Mouse (Mus musculus) mouse embryonic stem cell (cell line): Measurements from ENCODE around the gene Sema3g.

Experiments used
- in situ Hi-C, 2 experiments: fragments of 300-500 bp; cut with MboI; formaldehyde crosslinking; loops; 1 replicate in 1 of 2; 3 replicates in 1 of 2; pipeline ENCODE4 v1.14.3; 2019 to 2020; ENCODE audit warnings: low sequenced_read_pairs in 2 of 2, low pct_unique_long_range_greater_than_20kb in 1 of 2, mixed read lengths in 1 of 2; ENCODE audit not compliant: unreplicated experiment in 1 of 2

The Sema3g gene

GRCm38 (mm10) chr14:31215157-31216002, 2.3 kb upstream of the Sema3g start:
- in situ Hi-C loops: no loop called here

- in situ Hi-C loops: no loop called here
These were observed 814 bp upstream of the Sema3g start, which contains the start of gene Nisch for GRCm38 (mm10) chr14:31216846-31217245. Gene Nisch (minus strand): TSS chr14:31216946.

- in situ Hi-C loops: no loop called here
These were observed 9.3 kb downstream of the Sema3g start for GRCm38 (mm10) chr14:31226978-31227377.

- in situ Hi-C loops: no loop called here
These were observed 10.6 kb downstream of the Sema3g start for GRCm38 (mm10) chr14:31228234-31228633.

GRCm38 (mm10) chr14:31230442-31230841, 12.8 kb downstream of the Sema3g start:
- in situ Hi-C loops: no loop called here

GRCm38 (mm10) chr14:31232404-31233069, 14.9 kb downstream of the Sema3g start:
- in situ Hi-C loops: no loop called here

- in situ Hi-C loops: no loop called here
These were observed 15.7 kb downstream of the Sema3g start for GRCm38 (mm10) chr14:31233070-31233995.

- in situ Hi-C loops: no loop called here
These were observed 16.4 kb downstream of the Sema3g start for GRCm38 (mm10) chr14:31233996-31234591.

GRCm38 (mm10) chr14:31237101-31237882, 19.6 kb downstream of the Sema3g start:
- in situ Hi-C loops: no loop called here

GRCm38 (mm10) chr14:31240528-31240927, 22.9 kb downstream of the Sema3g start:
- in situ Hi-C loops: no loop called here

GRCm38 (mm10) chr14:31244777-31245176, 27.1 kb downstream of the Sema3g start:
- in situ Hi-C loops: no loop called here

GRCm38 (mm10) chr14:31245946-31246345, 28.3 kb downstream of the Sema3g start:
- in situ Hi-C loops: no loop called here

GRCm38 (mm10) chr14:31248396-31248795, 30.7 kb downstream of the Sema3g start:
- in situ Hi-C loops: no loop called here

- in situ Hi-C loops: no loop called here
These were observed 32.8 kb downstream of the Sema3g start for GRCm38 (mm10) chr14:31250222-31251083.

GRCm38 (mm10) chr14:31251084-31251604, 33.5 kb downstream of the Sema3g start, which contains the start of the genes Phf7 and Bap1:
Gene Phf7 (minus strand): TSS chr14:31251317.
Gene Bap1 (plus strand): TSS chr14:31251450.
- in situ Hi-C loops: no loop called here

- in situ Hi-C loops: no loop called here
These were observed 34.0 kb downstream of the Sema3g start for GRCm38 (mm10) chr14:31251626-31252025.
